Mouse (Mus musculus) left cerebral cortex, postnatal 14 days (tissue): ENCODE results near the gene Mrpl54. TPM values are rescaled to one million over a fixed set of nuclear protein-coding genes. Genes with fewer than 3 reads are reported as not detected.

Experiments
- DNase-seq, 2 experiments: peaks; one replicate each; pipeline ENCODE4 v3.0.0; 2021 to 2022; ENCODE audit warnings: low spot score in 2 of 2, mixed read lengths in 1 of 2
- intact Hi-C: fragments of 180-260 bp; cut with DNase I; formaldehyde crosslinking; loops from one replicate; pipeline ENCODE4 v1.15.1; 2025
- total RNA-seq, 2 experiments: library from RNA; stranded (reverse); gene quantifications; 2 replicates each; pipeline ENCODE4 v1.2.3; 2021

Mrpl54 gene
- total RNA-seq, 2 experiments from 2014 or later = 39.0 to 41.4 TPM

DNA sequence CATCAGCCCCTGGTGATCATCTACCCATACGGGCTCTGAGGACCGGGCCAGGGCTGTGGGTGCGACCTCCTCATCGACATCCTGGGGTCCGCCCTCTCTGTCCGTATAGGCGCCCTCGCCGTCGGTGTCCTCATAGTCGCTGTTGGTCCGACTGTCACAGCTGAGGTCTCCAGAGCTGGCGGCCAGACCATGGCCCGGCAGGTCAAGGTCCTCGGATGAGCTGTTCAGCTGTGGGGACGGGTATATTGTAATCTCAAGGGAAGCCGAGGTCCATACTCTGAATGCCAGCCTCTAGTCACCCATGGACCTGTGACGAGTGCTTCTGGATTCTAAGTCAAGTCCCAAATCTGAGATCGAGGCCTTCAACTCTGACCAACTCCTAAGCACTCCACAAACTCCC is 7.1 kb upstream of the Mrpl54 start:
- DNase-seq = no peak
- intact Hi-C loops = no loop called here

DNA sequence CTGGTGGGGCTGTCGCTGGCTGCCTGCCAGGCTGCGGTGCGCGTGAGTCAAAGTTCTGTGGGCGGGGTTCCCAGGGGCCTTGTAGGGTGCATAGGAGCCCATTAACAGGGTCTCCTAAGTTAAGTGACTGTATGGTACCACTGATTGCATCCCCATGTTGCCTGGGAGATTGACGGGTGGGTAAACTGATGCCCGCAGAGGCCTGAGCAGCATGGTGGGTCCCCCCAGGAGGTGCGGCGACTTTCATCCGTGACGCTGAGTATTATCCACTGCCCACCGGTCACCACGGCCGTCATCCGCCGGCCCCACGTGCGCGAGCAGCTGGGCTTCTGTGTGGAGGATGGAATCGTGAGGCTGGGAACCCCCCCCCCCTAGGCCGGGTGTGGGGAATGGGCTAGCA is 5.6 kb upstream of the Mrpl54 start:
- DNase-seq = no peak
- intact Hi-C loops = no loop called here

DNA sequence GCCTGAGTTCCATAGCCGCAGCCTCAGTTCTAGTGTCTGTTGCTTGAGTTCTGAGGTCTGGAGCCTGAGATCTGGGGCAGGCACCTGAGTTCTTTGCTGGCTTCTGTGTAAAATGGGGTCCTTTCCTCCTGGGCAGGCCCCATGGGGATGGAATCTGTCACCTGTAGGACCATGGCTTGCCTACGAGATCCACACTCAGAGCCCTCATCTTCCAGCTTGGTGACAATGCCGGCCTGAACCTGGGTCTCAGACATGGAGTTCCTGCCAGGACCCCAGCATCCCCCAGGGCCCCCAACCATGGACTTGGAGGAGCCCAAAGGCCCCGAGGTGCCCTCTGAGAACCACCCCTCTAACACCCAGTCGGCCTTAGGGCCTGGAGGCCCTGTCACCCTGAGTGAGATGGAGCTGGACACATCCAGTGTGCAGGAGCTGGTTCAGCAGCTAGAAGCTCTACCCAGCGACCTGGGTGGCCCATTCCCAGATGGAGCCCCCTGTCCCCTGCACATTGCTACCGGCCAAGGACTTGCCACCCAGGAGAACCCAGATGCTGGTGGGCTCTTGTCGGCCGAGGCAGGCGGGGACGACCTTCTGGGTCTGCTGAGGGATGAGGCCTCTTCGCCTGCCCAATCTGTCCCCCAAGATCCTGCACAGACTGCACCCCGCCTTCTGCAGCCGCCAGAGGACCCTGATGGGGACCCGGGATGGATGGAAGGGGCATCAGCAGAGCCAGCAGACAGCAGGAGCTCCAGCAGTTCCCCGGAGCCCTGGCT is 2.1 kb upstream of the Mrpl54 start:
- intact Hi-C loops = no loop called here

DNA sequence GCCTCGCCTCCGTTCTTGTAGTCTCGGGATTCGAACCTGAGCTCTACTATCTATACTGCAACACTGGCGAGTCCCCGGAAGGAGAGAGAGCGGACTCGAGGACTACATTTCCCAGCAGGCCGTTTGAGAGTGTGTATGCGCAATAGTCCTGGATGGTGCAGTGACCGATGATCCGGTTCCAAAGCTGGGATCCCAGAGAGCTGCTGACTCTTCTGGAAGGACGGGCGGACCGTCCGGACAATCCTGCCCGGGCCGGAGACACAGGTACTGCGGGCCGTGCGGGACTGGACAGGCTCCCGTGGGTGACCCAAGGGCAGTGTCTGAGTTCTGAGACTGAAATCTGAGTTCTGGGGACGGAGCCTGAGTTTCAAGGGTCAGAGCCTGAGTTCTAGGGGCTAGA is 1.3 kb upstream of the Mrpl54 start:
- intact Hi-C loops = no loop called here

More for the DNA sequence above, 2.1 kb upstream of the Mrpl54 start:
- no peak for DNase-seq

DNA sequence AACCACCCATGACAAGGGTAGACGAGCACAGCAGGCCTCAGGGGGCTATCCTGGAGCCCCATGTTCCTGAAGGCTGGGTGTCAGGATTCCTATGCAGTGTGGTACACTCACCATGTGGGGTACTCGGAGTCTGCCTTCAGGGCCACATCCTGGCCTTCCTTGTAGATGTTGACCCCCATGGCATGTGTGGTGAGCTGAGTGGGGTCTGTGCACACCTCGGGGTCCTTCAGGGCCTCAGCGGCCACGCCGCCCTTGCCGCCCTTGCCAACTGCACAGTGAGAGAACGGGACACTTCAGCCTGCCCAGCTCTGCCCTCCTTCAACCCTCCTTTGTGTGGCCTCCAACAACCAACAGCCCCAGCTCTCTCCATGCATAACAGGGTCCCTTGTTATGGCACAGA is 1.2 kb downstream of the Mrpl54 start:
- DNase-seq = no peak
- intact Hi-C loops = no loop called here

More for the DNA sequence above, 1.3 kb upstream of the Mrpl54 start:
- peak; percentile 84 to 91 for DNase-seq

DNA sequence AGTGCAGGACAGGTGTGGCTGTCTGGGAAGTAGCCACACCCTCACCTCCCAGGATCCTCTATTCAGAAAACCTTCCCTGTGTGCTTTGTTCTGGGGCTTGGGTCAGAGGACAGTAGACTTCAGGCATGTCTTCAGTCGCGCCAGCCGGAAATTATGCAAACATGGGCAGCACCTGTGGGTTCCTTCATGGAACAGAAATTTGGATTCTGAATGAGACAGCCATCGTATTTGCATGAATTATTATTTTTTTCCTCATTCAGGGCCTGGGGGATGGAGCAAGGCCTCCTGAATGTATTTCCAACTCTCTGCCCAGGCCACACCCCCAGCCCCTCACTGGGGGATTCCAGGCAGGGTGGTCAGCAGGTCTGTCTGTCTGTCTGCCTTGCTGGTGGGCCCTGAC is 5.7 kb downstream of the Mrpl54 start:
- intact Hi-C loops = no loop called here
- DNase-seq = no peak

DNA sequence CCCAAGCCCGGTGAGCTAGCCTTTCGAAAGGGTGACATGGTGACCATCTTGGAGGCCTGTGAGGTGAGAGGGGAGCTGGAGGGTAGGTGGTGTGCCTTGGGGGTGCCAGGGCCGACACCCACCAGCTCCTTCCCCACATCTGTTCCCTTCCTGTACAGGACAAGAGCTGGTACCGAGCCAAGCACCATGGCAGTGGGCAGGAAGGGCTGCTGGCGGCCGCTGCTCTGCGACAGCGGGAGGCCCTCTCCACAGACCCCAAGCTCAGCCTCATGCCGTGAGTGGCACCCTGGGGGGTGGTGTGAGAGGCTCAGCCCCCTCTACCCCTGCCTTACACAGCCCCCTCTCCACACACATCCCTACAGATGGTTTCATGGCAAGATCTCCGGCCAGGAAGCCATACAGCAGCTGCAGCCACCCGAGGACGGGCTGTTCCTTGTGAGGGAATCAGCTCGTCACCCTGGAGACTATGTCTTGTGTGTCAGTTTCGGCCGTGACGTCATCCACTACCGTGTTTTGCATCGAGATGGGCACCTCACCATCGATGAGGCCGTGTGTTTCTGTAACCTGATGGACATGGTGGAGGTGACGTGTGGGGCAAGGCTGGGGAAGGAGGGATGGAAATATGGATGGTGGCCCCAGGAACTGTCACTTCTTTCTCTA is 7.4 kb downstream of the Mrpl54 start:
- DNase-seq = no peak
- intact Hi-C loops = no loop called here

DNA sequence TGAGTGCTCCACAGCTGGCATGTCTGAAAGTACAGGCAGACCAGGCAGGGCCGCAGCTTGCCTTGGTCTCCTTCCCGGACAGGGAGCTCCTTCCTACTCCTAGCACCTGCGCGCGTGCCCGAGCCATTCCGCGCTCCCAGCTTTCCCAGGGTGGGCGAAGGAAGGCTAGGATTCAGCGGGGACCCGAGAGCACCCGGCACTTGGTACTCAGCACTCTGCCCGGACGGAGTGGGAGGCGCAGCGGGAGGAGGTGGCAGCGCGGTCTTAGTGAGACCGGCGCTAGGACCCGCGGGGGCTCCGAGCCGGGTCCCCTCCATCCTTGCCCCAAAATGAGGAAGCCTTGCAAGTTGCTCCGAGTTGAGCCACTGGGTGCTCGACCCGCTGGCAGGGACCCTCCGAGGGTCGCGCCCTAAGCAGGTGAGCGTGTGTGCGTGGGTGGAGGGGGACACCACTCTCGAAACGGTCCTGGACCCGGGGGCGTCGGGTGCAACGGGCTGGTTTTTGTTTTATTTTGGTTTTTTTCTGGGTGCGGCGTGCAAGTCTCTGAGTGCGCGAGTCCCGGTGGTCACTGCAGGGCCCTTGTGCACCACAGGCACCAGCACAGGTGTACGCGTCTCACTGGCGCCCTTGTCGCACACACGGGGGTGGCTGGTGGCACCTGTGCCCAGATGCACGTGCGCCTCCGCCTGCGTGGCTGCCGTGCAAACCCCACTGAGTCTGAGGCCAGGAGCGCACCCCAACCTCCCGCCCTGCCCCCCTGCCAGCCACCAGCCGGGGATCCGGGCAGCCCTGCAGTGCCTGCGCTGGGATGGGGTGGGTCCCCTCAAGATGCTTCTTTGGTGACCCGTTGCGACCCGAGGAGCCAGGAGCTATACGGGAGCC is 9.3 kb downstream of the Mrpl54 start:
- intact Hi-C loops = no loop called here
- peak in 1 of 2 experiments; percentile 61 for DNase-seq

DNA sequence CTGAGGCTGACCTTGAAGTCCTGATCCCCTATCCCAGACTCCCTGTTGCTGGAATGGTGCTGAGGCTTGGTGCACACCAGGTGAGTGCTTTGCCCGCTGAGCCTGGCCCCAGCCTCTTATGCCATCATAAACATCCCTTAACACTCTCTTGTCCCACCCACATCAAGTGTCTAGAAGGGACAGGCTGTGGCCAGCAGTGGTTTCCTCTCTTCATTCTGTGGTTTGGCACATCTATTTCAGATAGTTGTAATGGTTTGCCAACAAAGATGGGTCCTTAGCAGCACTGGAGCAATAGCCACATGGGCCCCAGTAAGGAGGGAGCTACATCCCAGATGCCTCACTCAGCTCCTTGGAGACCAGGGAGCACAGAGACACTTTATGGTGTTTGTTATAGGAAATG is 11.8 kb downstream of the Mrpl54 start:
- intact Hi-C loops = no loop called here
- no peak for DNase-seq

DNA sequence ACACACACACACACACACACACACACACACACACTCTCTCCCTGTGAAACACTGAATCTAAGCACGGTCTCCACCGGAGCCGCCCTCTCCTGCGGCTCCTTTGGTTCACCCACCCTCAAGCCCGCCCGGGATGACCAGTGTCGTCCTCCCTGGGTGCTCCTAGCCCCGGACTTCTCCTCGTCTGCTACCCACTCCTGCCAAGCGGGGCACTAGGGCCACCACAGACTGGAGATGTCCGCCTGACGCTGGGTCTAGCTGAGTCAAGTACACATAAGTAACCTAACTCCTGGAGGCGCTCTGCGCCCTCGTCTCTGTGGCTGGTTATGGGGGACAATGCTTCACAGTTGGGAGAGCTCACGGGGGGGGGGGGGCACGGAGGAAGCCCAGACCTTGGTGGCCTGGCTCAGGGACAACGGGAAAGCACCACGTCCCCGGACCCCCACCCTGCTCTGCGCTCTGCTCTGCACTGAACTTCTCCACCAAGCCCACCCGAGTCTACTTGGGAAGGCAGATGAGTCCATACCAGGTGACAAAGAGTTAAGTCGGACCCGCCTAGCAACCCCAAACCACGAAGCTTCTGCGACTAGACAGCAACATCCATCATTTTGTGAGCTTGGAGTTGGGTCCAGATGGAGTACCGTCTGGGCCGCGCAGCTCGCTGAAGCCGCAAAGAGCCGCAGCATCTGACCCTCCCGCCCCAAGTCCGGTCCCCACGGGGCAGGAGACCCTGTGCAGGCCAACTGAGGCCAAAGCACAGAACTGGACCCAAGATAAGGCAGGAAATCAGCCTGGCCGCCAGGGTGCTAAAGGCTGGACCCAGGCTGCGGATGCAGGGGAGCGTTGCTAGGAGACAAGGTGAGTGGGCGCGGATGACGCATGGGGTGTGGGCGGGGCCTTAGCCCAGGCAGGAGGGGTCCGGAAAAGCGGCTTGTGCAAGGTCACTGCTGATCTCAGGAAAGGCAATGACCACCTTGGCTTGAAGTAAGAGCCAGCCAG is 14.0 kb downstream of the Mrpl54 start, which contains the start of gene Matk:
Gene Matk (plus strand): TSS at position 512 of the 996 bp plus-strand sequence.
- DNase-seq = peak; percentile 91
- intact Hi-C loops = no loop called here

DNA sequence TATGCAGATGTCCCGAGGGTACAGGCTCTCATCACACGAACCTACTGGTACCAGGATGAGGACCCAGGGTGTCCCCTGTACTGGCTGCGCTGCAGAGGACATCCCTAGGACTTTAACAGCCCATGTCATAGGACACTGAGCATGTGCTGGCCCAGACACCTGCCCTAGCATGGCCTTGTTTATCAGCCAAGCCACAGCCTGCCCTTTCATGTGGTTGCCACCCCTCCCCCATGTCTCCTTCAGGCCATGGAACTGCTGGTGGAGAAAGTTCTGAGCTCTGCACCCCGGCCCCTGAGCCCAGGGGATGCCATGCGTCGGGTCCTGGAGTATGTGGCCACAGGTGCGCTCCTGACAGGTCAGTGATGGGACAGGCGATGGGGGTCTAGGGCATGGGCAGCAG is 17.3 kb downstream of the Mrpl54 start:
- no peak for DNase-seq
- intact Hi-C loops = no loop called here

DNA sequence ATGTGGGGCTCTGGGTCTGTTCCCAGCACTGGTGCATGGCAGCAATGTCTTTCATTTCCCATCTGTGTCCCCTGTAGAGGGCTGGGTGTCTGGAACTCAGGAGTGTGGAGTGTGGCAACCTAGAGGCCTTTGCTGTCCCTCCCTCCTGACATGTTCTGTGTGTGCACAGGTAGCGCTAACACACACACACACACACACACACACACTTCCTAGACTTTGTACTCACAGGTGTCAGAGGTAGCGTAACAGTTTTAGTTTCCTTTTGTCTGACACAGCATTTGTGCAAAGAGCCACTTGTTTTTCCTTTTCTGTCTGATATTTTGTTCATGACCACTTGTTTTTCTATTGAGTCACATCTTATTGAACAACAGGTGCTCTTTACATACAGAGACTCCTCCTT is 18.9 kb downstream of the Mrpl54 start:
- intact Hi-C loops = no loop called here
- DNase-seq = no peak

DNA sequence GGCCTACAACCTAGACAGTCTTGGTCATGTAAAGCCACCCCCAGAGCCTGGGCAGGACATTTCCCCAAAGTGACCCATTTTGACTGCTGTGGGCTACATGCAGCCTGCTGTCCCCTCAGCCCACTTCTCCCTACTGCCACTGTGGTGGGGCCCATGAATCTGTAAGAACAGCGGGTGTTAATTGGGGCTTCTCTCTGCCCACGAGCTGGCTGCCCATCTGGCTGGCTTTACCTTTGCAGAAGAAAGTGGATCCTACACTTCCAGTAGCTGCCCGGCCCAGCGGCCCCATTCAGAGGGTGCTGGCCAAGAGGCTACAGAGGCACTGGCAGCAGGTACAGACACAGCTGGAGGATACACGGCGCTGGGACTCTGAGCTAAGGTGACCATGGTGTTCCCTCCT is 21.6 kb downstream of the Mrpl54 start:
- DNase-seq = no peak
- intact Hi-C loops = no loop called here

DNA sequence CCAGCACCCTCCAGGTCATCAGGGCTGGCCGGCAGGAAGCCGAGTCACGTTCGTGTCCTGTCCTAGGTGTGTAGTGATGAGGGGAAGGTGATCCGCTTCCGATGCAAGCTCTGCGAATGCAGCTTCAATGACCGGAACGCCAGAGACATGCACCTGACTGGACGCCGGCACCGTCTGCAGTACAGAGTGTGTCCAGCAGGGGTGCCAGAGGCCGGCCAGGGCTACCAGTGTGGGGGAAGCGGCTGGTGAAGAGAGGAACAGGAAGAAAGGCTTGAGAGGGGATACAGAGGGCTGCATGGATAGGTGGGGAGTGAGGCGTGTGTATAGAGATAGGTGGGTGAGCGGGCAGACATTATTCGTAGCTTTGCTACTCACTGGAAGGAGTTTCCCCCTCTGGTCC is 22.1 kb downstream of the Mrpl54 start:
- peak; percentile 78 to 79 for DNase-seq
- intact Hi-C loops = loop anchor here (5.0 kb wide), 1 partner anchor 47 kb away; no protein-coding TSS in a partner anchor

DNA sequence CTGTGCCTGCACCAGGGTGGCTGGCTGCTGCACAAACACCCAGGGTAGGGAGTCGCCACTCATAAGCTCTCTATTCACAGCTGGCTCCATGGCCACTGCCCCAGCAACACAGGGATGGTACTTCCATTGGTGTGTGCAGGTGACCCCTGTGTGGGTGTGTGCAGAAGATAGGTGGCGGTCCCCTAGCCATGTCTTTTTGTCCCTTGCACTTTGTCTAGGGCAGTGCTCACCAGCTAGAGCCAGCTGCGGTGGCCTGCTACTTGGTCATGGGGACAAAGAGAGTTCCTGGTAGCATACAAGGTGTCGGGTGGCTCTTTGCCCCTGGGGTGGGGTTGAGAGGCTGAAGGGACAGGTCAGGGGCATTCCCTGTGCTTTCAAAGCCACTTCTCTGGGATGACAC is 22.6 kb downstream of the Mrpl54 start:
- DNase-seq = no peak
- intact Hi-C loops = loop anchor here (5.0 kb wide), 1 partner anchor 47 kb away; no protein-coding TSS in a partner anchor

DNA sequence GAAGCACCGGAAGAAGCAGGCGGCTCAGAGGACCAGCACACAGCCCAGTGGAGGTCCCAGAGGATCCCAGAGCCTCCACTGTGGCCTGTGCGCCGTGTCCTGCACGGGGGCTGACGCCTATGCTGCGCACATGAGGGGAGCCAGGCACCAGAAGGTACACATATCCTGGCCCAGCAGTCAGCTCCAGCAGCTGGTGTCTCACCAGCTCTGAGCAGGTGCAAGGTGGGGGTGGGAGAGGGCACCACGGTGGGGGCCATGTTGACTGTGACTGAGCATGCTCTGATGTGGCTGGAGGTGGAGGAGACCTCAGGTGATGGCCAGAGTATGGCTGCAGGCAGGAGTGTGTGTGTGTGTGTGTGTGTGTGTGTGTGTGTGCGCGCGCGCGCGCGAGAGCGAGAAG is 24.7 kb downstream of the Mrpl54 start:
- DNase-seq = no peak
- intact Hi-C loops = loop anchor here (5.0 kb wide), 1 partner anchor 45 kb away; no protein-coding TSS in a partner anchor

DNA sequence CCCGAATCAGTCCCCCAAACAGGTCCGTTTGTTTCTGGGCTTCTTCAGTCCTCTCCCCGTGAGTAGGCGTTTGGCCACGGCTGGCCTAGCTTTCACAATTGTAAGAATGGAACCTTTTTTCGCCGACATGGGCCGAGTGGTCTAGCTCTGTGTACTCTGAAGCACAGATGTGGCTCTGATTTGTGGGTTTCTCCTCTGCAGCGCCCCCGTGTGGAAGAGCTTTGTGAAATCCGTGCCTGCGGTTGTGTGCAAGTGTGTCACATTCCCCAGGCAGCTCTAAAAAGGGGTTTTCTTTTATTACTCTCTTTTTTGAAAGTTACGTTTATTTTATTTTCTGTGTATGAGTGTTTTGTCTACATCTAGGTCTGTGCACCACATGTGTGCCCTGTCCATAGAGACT is 25.9 kb downstream of the Mrpl54 start:
- peak; percentile 76 to 81 for DNase-seq
- intact Hi-C loops = loop anchor here (5.0 kb wide), 1 partner anchor 44 kb away; no protein-coding TSS in a partner anchor

DNA sequence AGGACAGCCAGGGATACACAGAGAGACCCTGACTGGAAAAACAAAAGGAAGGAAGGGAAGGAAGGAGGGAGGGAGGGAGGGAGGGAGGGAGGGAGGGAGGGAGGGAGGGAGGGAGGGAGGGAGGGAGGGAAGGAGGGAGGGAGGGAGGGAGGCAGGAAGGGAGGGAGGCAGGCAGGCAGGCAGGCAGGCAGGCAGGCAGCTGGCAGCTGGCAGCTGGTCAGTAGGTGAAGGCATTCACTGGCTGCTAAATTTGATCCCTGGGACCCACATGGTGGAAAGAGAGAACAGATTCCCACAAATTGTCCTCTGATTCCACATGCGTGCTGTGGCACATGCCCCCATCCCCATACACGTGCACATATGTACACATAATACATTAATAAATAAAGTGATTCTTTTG is 28.1 kb downstream of the Mrpl54 start:
- no peak for DNase-seq
- intact Hi-C loops = no loop called here
